9 mouse cellular contexts compared by ENCODE assay signal in the genomic region with DNA sequence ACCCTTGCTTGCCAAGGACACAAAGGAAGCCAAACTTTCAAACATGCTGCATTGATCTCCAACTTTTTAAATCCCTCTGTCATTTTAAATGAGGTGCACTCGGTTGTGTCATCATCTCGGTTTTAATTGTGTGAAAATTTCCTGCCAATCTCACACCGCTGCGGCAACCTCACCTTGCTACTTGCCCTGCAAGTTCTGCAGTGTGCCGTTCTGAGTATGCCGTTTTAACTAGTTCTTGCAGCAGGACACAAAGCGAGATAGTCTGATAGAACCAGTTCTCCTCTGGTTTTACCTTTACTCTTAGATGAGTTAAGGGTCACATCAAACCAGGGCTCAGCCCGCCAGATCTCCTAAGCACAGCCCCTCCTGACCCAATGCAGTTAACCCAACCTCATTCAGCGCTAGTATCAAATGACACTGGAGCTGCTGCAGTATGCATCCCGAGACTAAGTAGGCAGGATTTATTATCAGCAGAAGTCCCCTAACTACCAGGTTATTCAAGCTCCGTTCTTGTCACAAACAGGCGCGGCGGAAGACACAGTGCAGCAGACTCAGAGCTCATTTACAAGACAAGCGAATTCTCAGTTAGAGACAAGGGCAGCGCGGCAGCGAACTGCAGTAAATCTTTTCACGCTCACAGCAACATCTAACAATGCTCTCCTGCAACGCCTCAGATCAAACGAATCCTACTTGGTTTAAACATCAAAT. TPM values are rescaled to one million over a fixed set of nuclear protein-coding genes. Genes with fewer than 3 reads are reported as not detected.
DNase-seq lines count a peak whose midpoint lies in the region; ATAC-seq and TF ChIP-seq lines count a peak whose summit lies in the region.
"Had no signal": no experiment of that assay in that cellular context is flagged by ENCODE, and none has a peak within 500 bp of the region (broad histone marks: within the 10 kb centered on the region; RNA-seq: fewer than 3 reads in every experiment).

No protein-coding gene starts in this region.

- H3K27ac ChIP-seq in embryonic facial prominence, embryonic 11.5 days (replicated peaks; ENCODE audit: low read depth, low read length) = no peak overlapping the region
- no peak overlapping the region for H3K27ac ChIP-seq in intestine, postnatal 0 days (ENCODE audit: low read depth, low read length)
- no peak overlapping the region for H3K27ac ChIP-seq in neural tube, embryonic 12.5 days
- H3K27ac ChIP-seq: liver, embryonic 14.5 days had no signal

- peak overlapping the region; percentile 32 for H3K9ac ChIP-seq in embryonic facial prominence, embryonic 11.5 days (replicated peaks; ENCODE audit: low read length)
- H3K9ac ChIP-seq in intestine, postnatal 0 days (ENCODE audit: low read depth, low read length) = no peak overlapping the region
- H3K9ac ChIP-seq in neural tube, embryonic 12.5 days = 0 out of 2 replicates have a peak overlapping the region, but pooled peaks have one; percentile 1
- H3K9ac ChIP-seq: liver, embryonic 14.5 days had no signal

- H3K4me2 ChIP-seq in embryonic facial prominence, embryonic 11.5 days (ENCODE audit: low read depth, low read length) = peak overlapping the region; percentile 52
- H3K4me2 ChIP-seq in intestine, postnatal 0 days (replicated peaks; ENCODE audit: low read depth) = peak overlapping the region; percentile 40
- H3K4me2 ChIP-seq in neural tube, embryonic 12.5 days (replicated peaks) = peak overlapping the region; percentile 61

- no peaks in the 10 kb centered on the region for H3K36me3 ChIP-seq in embryonic facial prominence, embryonic 11.5 days (replicated peaks; ENCODE audit: control insufficient read depth, insufficient read depth, low read depth, low read length)
- H3K36me3 ChIP-seq in intestine, postnatal 0 days (ENCODE audit: control insufficient read depth, insufficient read depth) = no peaks in the 10 kb centered on the region
- H3K36me3 ChIP-seq in neural tube, embryonic 12.5 days = no peaks in the 10 kb centered on the region

- H3K27me3 ChIP-seq in embryonic facial prominence, embryonic 11.5 days (ENCODE audit: control insufficient read depth, insufficient read depth, low read length) = no peaks in the 10 kb centered on the region
- no peaks in the 10 kb centered on the region for H3K27me3 ChIP-seq in intestine, postnatal 0 days (replicated peaks; ENCODE audit: control insufficient read depth, insufficient read depth, low read length)
- H3K27me3 ChIP-seq in neural tube, embryonic 12.5 days (replicated peaks) = no peaks in the 10 kb centered on the region

- DNase-seq in testis, postnatal 14 days (ENCODE audit: low spot score) = peak; percentile 3
- no peak for DNase-seq in testis, postnatal 10 days (ENCODE audit: low spot score)
- DNase-seq in embryonic facial prominence, embryonic 11.5 days (ENCODE audit: low spot score) = peak; percentile 39
- no peak for DNase-seq in T-cell, adult 2 months (ENCODE audit: low spot score)
- DNase-seq in spleen, postnatal 36 days (ENCODE audit: low spot score in 2 of 2) = no peak
- no peak for DNase-seq in heart, postnatal 36 days

- H3K9me3 ChIP-seq in embryonic facial prominence, embryonic 11.5 days (replicated peaks; ENCODE audit: control insufficient read depth, low read length) = no peaks in the 10 kb centered on the region
- no peaks in the 10 kb centered on the region for H3K9me3 ChIP-seq in intestine, postnatal 0 days (ENCODE audit: control insufficient read depth)
- no peaks in the 10 kb centered on the region for H3K9me3 ChIP-seq in neural tube, embryonic 12.5 days

- peak; percentile 60; the same call in 1 of the 2 replicates for ATAC-seq in embryonic facial prominence, embryonic 11.5 days (replicated peaks; ENCODE audit: insufficient number of reproducible peaks, low FRiP score, low TSS enrichment, low read depth)
- ATAC-seq in intestine, postnatal 0 days = no peak
- peak; percentile 83 for ATAC-seq in neural tube, embryonic 12.5 days (ENCODE audit: low FRiP score, low read depth)

- no peak for TF ChIP-seq CTCF in intestine, postnatal 0 days (IDR thresholded peaks at IDR 0.05; ENCODE audit: low read depth)

- H3K4me1 ChIP-seq in embryonic facial prominence, embryonic 11.5 days (ENCODE audit: control insufficient read depth, insufficient read depth, low read length) = no peaks in the 10 kb centered on the region
- no peaks in the 10 kb centered on the region for H3K4me1 ChIP-seq in intestine, postnatal 0 days (replicated peaks; ENCODE audit: control insufficient read depth, insufficient read depth, low read length)
- peaks cover 7% of the 10 kb centered on the region for H3K4me1 ChIP-seq in neural tube, embryonic 12.5 days

- intact Hi-C loops in heart, postnatal 36 days (cut with DNase I) = no loop called here

- H3K4me3 ChIP-seq in embryonic facial prominence, embryonic 11.5 days (ENCODE audit: low read depth, low read length) = peak overlapping the region; percentile 26
- H3K4me3 ChIP-seq in intestine, postnatal 0 days (ENCODE audit: low read depth, low read length) = no peak overlapping the region
- peak overlapping the region; percentile 28 for H3K4me3 ChIP-seq in neural tube, embryonic 12.5 days

- WGBS in embryonic facial prominence, embryonic 11.5 days = 9% methylated on average over 21 of the region's 21 CpGs
- 9% methylated on average over 21 of the region's 21 CpGs for WGBS in intestine, postnatal 0 days
- WGBS in neural tube, embryonic 12.5 days = 4% methylated on average over 21 of the region's 21 CpGs

RNA-seq across cellular contexts. Expression of a gene that starts 0.7 kb away (rescaled TPM):
- polyA plus RNA-seq in embryonic facial prominence, embryonic 11.5 days (2014; fragmentation: Nextera tagmentation; extraction: Ambion mirVana) = 0.85 and 1.4 TPM in 2 replicates
- 0.05 and 0.09 TPM in 2 replicates for polyA plus RNA-seq in intestine, postnatal 0 days (2015; fragmentation: Nextera tagmentation; extraction: Ambion mirVana)
- 5.2 and 6.3 TPM in 2 replicates for polyA plus RNA-seq in neural tube, embryonic 12.5 days (2016; fragmentation: Nextera tagmentation; extraction: Ambion mirVana)
- total RNA-seq in heart, postnatal 36 days (2021) = not detected

Comparison
In these comparisons a context has a peak if more than half of its experiments do, and no peak if none do; other contexts are left out.
1. DNase-seq: peak in testis, postnatal 14 days (single experiment) and embryonic facial prominence, embryonic 11.5 days (single experiment); none in testis, postnatal 10 days (single experiment), T-cell, adult 2 months (single experiment), spleen, postnatal 36 days (0 of 2) and heart, postnatal 36 days (0 of 2).
2. Peak in every context shown above with its lines, with median percentiles within 50 percentile points of each other: H3K4me2 ChIP-seq.